Mouse (Mus musculus) Muller cell, postnatal 12 days (primary cell): Measurements from ENCODE around the gene Patz1.

Experiments used
- DNase-seq: peaks from one replicate; pipeline ENCODE4 v3.0.0-alpha.2; 2015; ENCODE audit errors: inconsistent ontology term

The Patz1 gene

GRCm38 (mm10) chr11:3352990-3353585 is 64.4 kb downstream of the Patz1 start:
- no peak for DNase-seq
